Mouse (Mus musculus): ENCODE data around the gene Slc9a1.

- TF ChIP-seq CTCF (IDR thresholded peaks at IDR 0.05): no peak
- no peak for TF ChIP-seq POLR2A (IDR thresholded peaks at IDR 0.05; ENCODE audit: insufficient read depth, low read depth, low read length)
These were observed 10.4 kb downstream of the Slc9a1 start for GRCm38 (mm10) chr4:133379861-133380260.
